In genomic region chr8:92353405-92353804, GRCm38 (mm10) we compare ENCODE assay signal across 10 mouse cellular contexts. TPM values are rescaled to one million over a fixed set of nuclear protein-coding genes. Genes with fewer than 3 reads are reported as not detected.
DNase-seq lines count a peak whose midpoint lies in the region; ATAC-seq and TF ChIP-seq lines count a peak whose summit lies in the region.
"Had no signal": no experiment of that assay in that cellular context is flagged by ENCODE, and none has a peak within 500 bp of the region (broad histone marks: within the 10 kb centered on the region; RNA-seq: fewer than 3 reads in every experiment).

No protein-coding gene starts in this region.

- H3K4me2 ChIP-seq in hindbrain, postnatal 0 days (ENCODE audit: low read depth, low read length), result peak overlapping the region; percentile 69
- peak overlapping the region; percentile 88 for H3K4me2 ChIP-seq in neural tube, embryonic 15.5 days

- DNase-seq in heart, adult 2 months, result no peak
- DNase-seq in heart, postnatal 25 days (ENCODE audit: low spot score), result no peak
- DNase-seq in hindbrain, postnatal 0 days (ENCODE audit: low spot score), result no peak
- DNase-seq in cerebellum, postnatal 10 days, result no peak
- no peak for DNase-seq in thymus, postnatal 36 days

- ATAC-seq in megakaryocyte, adult 5-6 weeks (ENCODE audit: poor library complexity, severe bottlenecking), result no peak
- no peak for ATAC-seq in hindbrain, postnatal 0 days
- ATAC-seq in neural tube, embryonic 15.5 days (ENCODE audit: low FRiP score), result no peak

- H3K4me3 ChIP-seq in heart, adult 2 months, result no peak overlapping the region; the same call in 1 of the 2 replicates
- peak overlapping the region; percentile 55 for H3K4me3 ChIP-seq in megakaryocyte, embryonic 14.5 days (replicated peaks)
- H3K4me3 ChIP-seq in hindbrain, postnatal 0 days (ENCODE audit: low read length), result peak overlapping the region; percentile 65
- H3K4me3 ChIP-seq in neural tube, embryonic 15.5 days (replicated peaks), result peak overlapping the region; percentile 75
- H3K4me3 ChIP-seq: left cerebral cortex, adult 2 months had no signal

- H3K27me3 ChIP-seq in heart, adult 2 months (ENCODE audit: control insufficient read depth, insufficient read depth, low read length), result peaks cover 9% of the 10 kb centered on the region
- H3K27me3 ChIP-seq in megakaryocyte, embryonic 14.5 days (replicated peaks), result peaks cover 27% of the 10 kb centered on the region
- peaks cover 8% of the 10 kb centered on the region; the same call in 1 of the 2 replicates for H3K27me3 ChIP-seq in hindbrain, postnatal 0 days (ENCODE audit: insufficient read depth, low read length)
- H3K27me3 ChIP-seq in neural tube, embryonic 15.5 days (replicated peaks), result peaks cover 52% of the 10 kb centered on the region

- TF ChIP-seq CTCF in heart, adult 2 months (IDR thresholded peaks at IDR 0.05), result no peak
- no peak for TF ChIP-seq CTCF in hindbrain, postnatal 0 days (IDR thresholded peaks at IDR 0.05; ENCODE audit: low read depth)

- no peak overlapping the region for H3K9ac ChIP-seq in heart, adult 2 months (ENCODE audit: low read depth, low read length)
- peak overlapping the region; percentile 35; the same call in 1 of the 2 replicates for H3K9ac ChIP-seq in hindbrain, postnatal 0 days (replicated peaks; ENCODE audit: low read length)
- H3K9ac ChIP-seq in neural tube, embryonic 15.5 days (replicated peaks), result no peak overlapping the region; the same call in 1 of the 2 replicates

- 37% methylated on average over 6 of the region's 6 CpGs for WGBS in heart, adult 2 months
- 18% methylated on average over 6 of the region's 6 CpGs for WGBS in hindbrain, postnatal 0 days
- WGBS in neural tube, embryonic 15.5 days, result 15% methylated on average over 6 of the region's 6 CpGs

- no peaks in the 10 kb centered on the region; the same call in 1 of the 2 replicates for H3K36me3 ChIP-seq in heart, adult 2 months (ENCODE audit: control insufficient read depth, insufficient read depth, low read length)
- peaks cover 4% of the 10 kb centered on the region for H3K36me3 ChIP-seq in megakaryocyte, embryonic 14.5 days (replicated peaks; ENCODE audit: low read length)
- no peaks in the 10 kb centered on the region for H3K36me3 ChIP-seq in hindbrain, postnatal 0 days (ENCODE audit: insufficient read depth, low read length)
- no peaks in the 10 kb centered on the region for H3K36me3 ChIP-seq in neural tube, embryonic 15.5 days

- no peak for TF ChIP-seq POLR2A in heart, adult 2 months (IDR thresholded peaks at IDR 0.05; ENCODE audit: insufficient read depth, low read depth, low read length)

- H3K9me3 ChIP-seq in megakaryocyte, embryonic 14.5 days, result no peaks in the 10 kb centered on the region
- no peaks in the 10 kb centered on the region for H3K9me3 ChIP-seq in hindbrain, postnatal 0 days (ENCODE audit: low read length)
- no peaks in the 10 kb centered on the region for H3K9me3 ChIP-seq in neural tube, embryonic 15.5 days (replicated peaks)

- intact Hi-C loops in heart, adult 2 months (cut with DNase I), result loop anchor here (5.0 kb wide), 1 partner anchor 386 kb away; no protein-coding TSS in a partner anchor
- intact Hi-C loops in heart, postnatal 25 days (cut with DNase I), result loop anchor here (10.0 kb wide), 1 partner anchor 639 kb away; no protein-coding TSS in a partner anchor

- H3K79me2 ChIP-seq in heart, adult 2 months (replicated peaks; ENCODE audit: control insufficient read depth, insufficient read depth, low read length), result no peaks in the 10 kb centered on the region

- H3K27ac ChIP-seq in heart, adult 2 months, result peak overlapping the region; percentile 45
- no peak overlapping the region for H3K27ac ChIP-seq in hindbrain, postnatal 0 days
- H3K27ac ChIP-seq in neural tube, embryonic 15.5 days (replicated peaks), result no peak overlapping the region
- H3K27ac ChIP-seq: left cerebral cortex, adult 2 months had no signal

- H3K4me1 ChIP-seq in heart, adult 2 months (ENCODE audit: control insufficient read depth, insufficient read depth, low read length), result no peaks in the 10 kb centered on the region; the same call in 1 of the 2 replicates
- H3K4me1 ChIP-seq in megakaryocyte, embryonic 14.5 days, result peaks cover 50% of the 10 kb centered on the region
- H3K4me1 ChIP-seq in hindbrain, postnatal 0 days (ENCODE audit: insufficient read depth, low read length), result 0 out of 2 replicates have a peak, but pooled peaks cover 5% of the 10 kb centered on the region
- H3K4me1 ChIP-seq in neural tube, embryonic 15.5 days, result peaks cover 32% of the 10 kb centered on the region

- TF ChIP-seq EP300 in heart, adult 2 months (IDR thresholded peaks at IDR 0.05; ENCODE audit: insufficient read depth, low read depth, low read length), result no peak

RNA-seq across cellular contexts. Expression of gene Irx5, which starts 4.0 kb away (rescaled TPM):
- 10 to 100 TPM in 1 of 2 experiments, 1 to 10 TPM in 1; 6.2 to 11.5 TPM for total RNA-seq in heart, adult 2 months (2021)
- 3.7 and 5.7 TPM in 2 replicates for polyA plus RNA-seq in heart, adult 2 months (2012; rRNA removed)
- total RNA-seq in heart, postnatal 25 days (2021), result 10 to 100 TPM in 1 of 2 experiments, 1 to 10 TPM in 1; 8.8 to 11.9 TPM
- polyA plus RNA-seq in megakaryocyte, embryonic 14.5 days (2012; ENCODE audit: insufficient read depth, low replicate concordance), result not detected in 2 replicates
- 0.07 and 0.09 TPM in 2 replicates for total RNA-seq in megakaryocyte, adult 5-6 weeks (2015)
- not detected in 2 replicates for total RNA-seq in megakaryocyte, adult 5-6 weeks (2017)
- total RNA-seq in hindbrain, postnatal 0 days (2014; rRNA removed), result 18.3 and 22.1 TPM in 2 replicates
- polyA plus RNA-seq in hindbrain, postnatal 0 days (2015; fragmentation: Nextera tagmentation; extraction: Ambion mirVana), result 11.6 and 13.9 TPM in 2 replicates
- polyA plus RNA-seq in neural tube, embryonic 15.5 days (2015; fragmentation: Nextera tagmentation; extraction: Ambion mirVana), result 4.8 and 6.2 TPM in 2 replicates
- total RNA-seq: neutrophil, adult 5-6 weeks had no signal

Comparison
In these comparisons a context has a peak if more than half of its experiments do, and no peak if none do; other contexts are left out.
1. RNA of gene Irx5, which starts 4.0 kb away (total RNA-seq): 18.3 to 22.1 TPM in hindbrain, postnatal 0 days, 8.8 to 11.9 TPM in heart, postnatal 25 days and 6.2 to 11.5 TPM in heart, adult 2 months; 0.07 to 0.09 TPM in megakaryocyte, adult 5-6 weeks; every median in the first group is over 4 times any median in the second.